In the genomic region with DNA sequence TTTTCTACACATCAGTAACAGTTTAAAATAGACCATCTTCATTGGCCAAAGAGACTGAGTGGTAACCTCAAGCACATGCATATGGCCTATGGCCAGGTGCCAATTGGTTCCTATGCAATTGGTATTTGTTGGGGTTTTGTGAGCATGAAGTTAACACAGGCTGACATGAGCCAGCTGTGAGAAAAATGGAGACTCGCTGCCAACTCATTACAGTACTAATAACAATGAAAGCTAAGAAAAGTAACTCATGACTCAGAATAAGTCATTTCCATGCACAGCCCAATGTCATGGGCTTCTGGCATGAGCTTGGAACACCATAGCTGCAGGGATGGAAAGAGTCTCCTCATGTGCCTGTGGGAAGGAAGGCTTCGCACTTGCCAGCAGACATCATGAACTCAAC, we compare ENCODE assay signal across 11 mouse cellular contexts.
DNase-seq lines count a peak whose midpoint lies in the region; ATAC-seq and TF ChIP-seq lines count a peak whose summit lies in the region.
"Had no signal": no experiment of that assay in that cellular context is flagged by ENCODE, and none has a peak within 500 bp of the region (broad histone marks: within the 10 kb centered on the region; RNA-seq: fewer than 3 reads in every experiment).

No protein-coding gene starts in this region.

- intact Hi-C loops in heart, postnatal 25 days (cut with DNase I): no loop called here

- 60% methylated on average over 2 of the region's 2 CpGs for WGBS in lung, embryonic 14.5 days
- 42% methylated on average over 2 of the region's 2 CpGs for WGBS in stomach, embryonic 16.5 days

- H3K36me3 ChIP-seq in lung, embryonic 14.5 days (ENCODE audit: insufficient read depth): no peaks in the 10 kb centered on the region
- no peaks in the 10 kb centered on the region for H3K36me3 ChIP-seq in stomach, embryonic 16.5 days (ENCODE audit: control insufficient read depth, insufficient read depth, low read length)

- H3K4me3 ChIP-seq in lung, embryonic 14.5 days (ENCODE audit: low read depth, low read length): no peak overlapping the region
- no peak overlapping the region for H3K4me3 ChIP-seq in stomach, embryonic 16.5 days (replicated peaks; ENCODE audit: low read length)

- H3K4me2 ChIP-seq in lung, embryonic 14.5 days: no peak overlapping the region
- no peak overlapping the region; the same call in 1 of the 2 replicates for H3K4me2 ChIP-seq in stomach, embryonic 16.5 days (ENCODE audit: low read depth, low read length)

- H3K27me3 ChIP-seq in lung, embryonic 14.5 days (ENCODE audit: insufficient read depth, low read length): no peaks in the 10 kb centered on the region
- H3K27me3 ChIP-seq in stomach, embryonic 16.5 days (ENCODE audit: control insufficient read depth, insufficient read depth, low read length): no peaks in the 10 kb centered on the region

- no peak overlapping the region for H3K9ac ChIP-seq in lung, embryonic 14.5 days
- H3K9ac ChIP-seq in stomach, embryonic 16.5 days (ENCODE audit: low read length): no peak overlapping the region

- peak; percentile 91 for ATAC-seq in lung, embryonic 14.5 days (ENCODE audit: insufficient read depth)
- peak; percentile 86; the same call in 1 of the 2 replicates for ATAC-seq in stomach, embryonic 16.5 days (ENCODE audit: insufficient read depth, low FRiP score)

- H3K4me1 ChIP-seq in lung, embryonic 14.5 days (ENCODE audit: insufficient read depth): no peaks in the 10 kb centered on the region
- peaks cover 22% of the 10 kb centered on the region for H3K4me1 ChIP-seq in stomach, embryonic 16.5 days (ENCODE audit: control insufficient read depth, insufficient read depth, low read length)

- no peaks in the 10 kb centered on the region for H3K9me3 ChIP-seq in lung, embryonic 14.5 days (ENCODE audit: low read depth, low read length)
- no peaks in the 10 kb centered on the region for H3K9me3 ChIP-seq in stomach, embryonic 16.5 days (replicated peaks; ENCODE audit: control insufficient read depth, low read length)

- peak; percentile 27 to 52 for DNase-seq in cerebellum, postnatal 10 days
- no peak for DNase-seq in cerebellum, adult 8-10 months
- peak; percentile 91 for DNase-seq in lung, embryonic 14.5 days
- no peak for DNase-seq in lung, postnatal 14 days
- DNase-seq in heart, postnatal 25 days (ENCODE audit: low spot score): peak; percentile 47
- no peak for DNase-seq in left cerebral cortex, adult 18-20 months (ENCODE audit: low spot score in 2 of 2)
- no peak for DNase-seq in adrenal gland, postnatal 10 days
- DNase-seq: adrenal gland, postnatal 14 days; liver; right cerebral cortex, postnatal 14 days had no signal

- no peak for TF ChIP-seq CTCF in lung, embryonic 14.5 days (IDR thresholded peaks at IDR 0.05; ENCODE audit: low read depth)

- H3K27ac ChIP-seq in lung, embryonic 14.5 days (ENCODE audit: low read depth): no peak overlapping the region; the same call in 1 of the 2 replicates
- peak overlapping the region; percentile 51; the same call in 1 of the 2 replicates for H3K27ac ChIP-seq in stomach, embryonic 16.5 days (ENCODE audit: low read length)

Comparison
In these comparisons a context has a peak if more than half of its experiments do, and no peak if none do; other contexts are left out.
1. DNase-seq: peak in cerebellum, postnatal 10 days (2 of 2), lung, embryonic 14.5 days (single experiment) and heart, postnatal 25 days (single experiment); none in cerebellum, adult 8-10 months (single experiment), lung, postnatal 14 days (single experiment), left cerebral cortex, adult 18-20 months (0 of 2) and adrenal gland, postnatal 10 days (single experiment).